Mouse (Mus musculus) myocyte (in vitro differentiated cells): ENCODE results near the gene Gm45140.

Experiments used
- CEBPB ChIP-seq: IDR thresholded peaks from 2 replicates; pipeline ENCODE4 v1.6.1; 2011; ENCODE audit warnings: mild to moderate bottlenecking, moderate library complexity; ENCODE audit not compliant: poor library complexity, insufficient read depth, severe bottlenecking
- E2F4 ChIP-seq: IDR thresholded peaks from one replicate; pipeline ENCODE4 v1.6.1; 2011; ENCODE audit warnings: mild to moderate bottlenecking, control low read depth, moderate library complexity; ENCODE audit not compliant: insufficient read depth
- MAX ChIP-seq: IDR thresholded peaks from one replicate; pipeline ENCODE4 v1.6.1; 2011; ENCODE audit warnings: low read depth, mild to moderate bottlenecking, control low read depth
- MYOG ChIP-seq, 3 experiments: IDR thresholded peaks; one replicate each; pipeline ENCODE4 v1.6.1; 2011; ENCODE audit warnings: control low read depth in 2 of 3, low read depth in 2 of 3, mild to moderate bottlenecking in 2 of 3; ENCODE audit not compliant: insufficient read length in 2 of 3, control insufficient read depth in 1 of 3, insufficient read depth in 1 of 3
- POLR2A ChIP-seq: IDR thresholded peaks from one replicate; pipeline ENCODE4 v1.6.1; 2011; ENCODE audit warnings: low read depth, mild to moderate bottlenecking, control low read depth, moderate library complexity; ENCODE audit not compliant: insufficient read length
- POLR2AphosphoS2 ChIP-seq: IDR thresholded peaks from one replicate; pipeline ENCODE4 v1.6.1; 2011; ENCODE audit warnings: low read depth, control low read depth; ENCODE audit not compliant: insufficient read length
- REST ChIP-seq: IDR thresholded peaks from one replicate; pipeline ENCODE4 v1.6.1; 2011; ENCODE audit warnings: mild to moderate bottlenecking, control low read depth, moderate library complexity; ENCODE audit not compliant: insufficient read depth, insufficient read length
- TCF12 ChIP-seq: IDR thresholded peaks from one replicate; pipeline ENCODE4 v1.6.1; 2011; ENCODE audit warnings: mild to moderate bottlenecking, control low read depth; ENCODE audit not compliant: poor library complexity, insufficient read depth, severe bottlenecking
- TCF3 ChIP-seq: IDR thresholded peaks from one replicate; pipeline ENCODE4 v1.6.1; 2011; ENCODE audit warnings: low read depth, control low read depth; ENCODE audit not compliant: insufficient read length
- USF1 ChIP-seq: IDR thresholded peaks from one replicate; pipeline ENCODE4 v1.6.1; 2011; ENCODE audit warnings: low read depth, mild to moderate bottlenecking, control low read depth, moderate library complexity

- TF ChIP-seq REST (no peak), MAX (no peak), POLR2A (no peak), POLR2AphosphoS2 (no peak), USF1 (no peak), TCF3 (no peak), CEBPB (no peak), E2F4 (no peak), MYOG (IDR thresholded peaks at IDR 0.05; ENCODE audit: control insufficient read depth in 1 of 3, insufficient read depth in 1 of 3, insufficient read length in 2 of 3, low read depth in 2 of 3) (no peak), TCF12 (no peak)
Observed at GRCm38 (mm10) chr6:87779174-87780165, 56.1 kb downstream of the Gm45140 start.
